Mouse (Mus musculus): ENCODE results near the gene Kcna7.

The Kcna7 gene

DNA sequence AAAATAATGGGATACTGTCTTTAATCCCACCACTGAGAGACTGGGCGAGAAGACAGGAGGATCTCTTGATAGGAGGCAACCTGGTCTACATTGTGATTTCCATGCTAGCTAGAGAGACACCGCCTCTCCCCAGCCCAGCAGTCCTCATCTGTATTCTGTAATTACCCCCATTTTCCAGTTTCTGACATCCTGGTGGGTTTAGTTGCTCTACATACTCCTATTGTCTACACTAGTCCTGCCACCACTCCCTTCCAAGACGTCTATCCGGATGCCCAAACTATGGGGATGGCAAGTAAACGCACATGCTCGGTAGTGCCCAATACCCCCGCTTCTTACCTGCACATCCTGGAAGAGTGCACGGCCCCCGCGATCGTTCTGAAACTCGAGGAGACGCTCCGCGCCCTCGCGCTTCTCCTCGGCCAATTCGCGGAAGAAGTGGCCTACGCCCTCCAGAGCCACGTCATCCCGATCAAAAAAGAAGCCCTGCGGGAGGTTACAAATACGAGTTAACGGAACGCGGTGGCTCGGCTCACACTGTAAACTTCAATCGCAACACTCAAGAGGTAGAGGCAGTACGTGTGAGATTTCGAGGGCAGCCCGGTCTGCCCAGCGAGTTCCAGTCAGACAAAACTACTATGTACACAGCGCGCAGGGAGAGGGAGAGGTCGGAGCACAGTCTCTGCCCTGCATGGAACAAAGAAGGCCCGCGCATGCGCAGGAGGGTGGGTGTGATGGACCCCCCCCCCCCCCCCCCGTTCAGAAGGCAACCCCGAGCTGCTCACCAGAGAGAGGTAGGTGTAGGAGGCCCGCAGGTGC lies 53.5 kb downstream of the Kcna7 start:
- peak; percentile 72 for DNase-seq (ENCODE audit: low read depth, low spot score)
